Mouse (Mus musculus) embryonic fibroblast, embryonic 13.5 days (primary cell): ENCODE data around the gene Mrps7.

Source experiments
- CTCF ChIP-seq: IDR thresholded peaks from 2 replicates; pipeline ENCODE4 v1.5.1; 2011; ENCODE audit warnings: mild to moderate bottlenecking, control low read depth, low read length, moderate library complexity, borderline replicate concordance; ENCODE audit not compliant: insufficient read depth
- POLR2A ChIP-seq: IDR thresholded peaks from 2 replicates; pipeline ENCODE4 v1.6.1; 2011; ENCODE audit warnings: low read depth, mild to moderate bottlenecking, control low read depth, low read length, moderate library complexity

- TF ChIP-seq CTCF (no peak), POLR2A (no peak)
Measured at GRCm38 (mm10) chr11:115615875-115616274, 12.2 kb downstream of the Mrps7 start.
